Mouse (Mus musculus): ENCODE results near the gene Dtd1.

Dtd1 gene

GRCm38 (mm10) chr2:144768375-144769117, 168.8 kb downstream of the Dtd1 start:
- no peak for DNase-seq (ENCODE audit: low read depth, low spot score)

- DNase-seq (ENCODE audit: low read depth, low spot score), result no peak
These were observed 169.4 kb downstream of the Dtd1 start for GRCm38 (mm10) chr2:144769118-144769496.

GRCm38 (mm10) chr2:144769556-144769955, 169.9 kb downstream of the Dtd1 start:
- DNase-seq (ENCODE audit: low read depth, low spot score), result no peak

- no peak for DNase-seq (ENCODE audit: low read depth, low spot score)
These were observed 170.8 kb downstream of the Dtd1 start for GRCm38 (mm10) chr2:144770452-144770941.

- DNase-seq (ENCODE audit: low read depth, low spot score), result no peak
These were observed 172.1 kb downstream of the Dtd1 start for GRCm38 (mm10) chr2:144771841-144772240.

- DNase-seq (ENCODE audit: low read depth, low spot score), result peak; percentile 47
These were observed 175.0 kb downstream of the Dtd1 start for GRCm38 (mm10) chr2:144774636-144775160.

GRCm38 (mm10) chr2:144775626-144776025, 175.9 kb downstream of the Dtd1 start:
- no peak for DNase-seq (ENCODE audit: low read depth, low spot score)

- DNase-seq (ENCODE audit: low read depth, low spot score), result no peak
These were observed 179.6 kb downstream of the Dtd1 start for GRCm38 (mm10) chr2:144779263-144779662.

GRCm38 (mm10) chr2:144780731-144781130, 181.0 kb downstream of the Dtd1 start:
- DNase-seq (ENCODE audit: low read depth, low spot score), result no peak

- peak; percentile 15 for DNase-seq (ENCODE audit: low read depth, low spot score)
These were observed 182.2 kb downstream of the Dtd1 start for GRCm38 (mm10) chr2:144781871-144782270.

GRCm38 (mm10) chr2:144782481-144782880, 182.8 kb downstream of the Dtd1 start:
- DNase-seq (ENCODE audit: low read depth, low spot score), result no peak

GRCm38 (mm10) chr2:144783190-144783589, 183.5 kb downstream of the Dtd1 start:
- no peak for DNase-seq (ENCODE audit: low read depth, low spot score)

GRCm38 (mm10) chr2:144783831-144784230, 184.1 kb downstream of the Dtd1 start:
- DNase-seq (ENCODE audit: low read depth, low spot score), result no peak

- DNase-seq (ENCODE audit: low read depth, low spot score), result peak; percentile 78
These were observed 192.1 kb downstream of the Dtd1 start for GRCm38 (mm10) chr2:144791671-144792294.

- no peak for DNase-seq (ENCODE audit: low read depth, low spot score)
These were observed 197.8 kb downstream of the Dtd1 start for GRCm38 (mm10) chr2:144797515-144797914.

GRCm38 (mm10) chr2:144807766-144808754, 208.4 kb downstream of the Dtd1 start:
- no peak for DNase-seq (ENCODE audit: low read depth, low spot score)
